Mouse (Mus musculus): ENCODE results near the gene Olfr1202. TPM values are rescaled to one million over a fixed set of nuclear protein-coding genes. Genes with fewer than 3 reads are reported as not detected.

Gene Olfr1202
- polyA plus RNA-seq (2015; fragmentation: Nextera tagmentation; extraction: Ambion mirVana): not detected in 2 replicates

DNA sequence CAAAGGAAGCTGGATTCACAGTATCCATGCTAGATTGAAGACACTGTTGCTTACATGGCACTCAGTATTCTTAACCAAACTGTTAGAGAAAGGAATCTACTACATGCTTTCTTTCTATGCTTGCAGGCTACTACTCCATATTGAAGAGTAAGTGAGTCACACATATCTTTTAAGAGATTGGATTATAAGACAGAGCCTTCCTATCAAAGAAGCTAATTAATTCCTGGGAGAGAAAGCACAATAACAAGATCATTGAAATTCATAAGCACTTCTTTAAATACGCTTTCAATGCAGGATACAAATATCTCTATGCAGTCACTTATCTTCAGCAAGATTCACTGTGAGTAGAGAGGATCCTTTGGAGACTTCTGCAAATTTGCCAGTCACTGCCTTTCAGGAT lies at the start of gene Olfr1202:
Olfr1202 (plus strand) TSS at position 301 of the 400 bp plus-strand sequence.
- Histone ChIP-seq H3K4me3 (ENCODE audit: low read depth, low read length) (no peak within 1 kb of the TSS), H3K9me3 (replicated peaks; ENCODE audit: control insufficient read depth, low read length, poor library complexity, severe bottlenecking) (no peaks in the 10 kb centered on the region), H3K27me3 (ENCODE audit: control insufficient read depth, insufficient read depth, low read depth, low read length) (no peaks in the 10 kb centered on the region), H3K27ac (ENCODE audit: low read length) (no peak within 1 kb of the TSS), H3K4me1 (ENCODE audit: control insufficient read depth, insufficient read depth, low read length) (no peaks in the 10 kb centered on the region), H3K36me3 (ENCODE audit: control insufficient read depth, insufficient read depth, low read length) (no peaks in the 10 kb centered on the region), H3K9ac (ENCODE audit: low read depth, low read length) (no peak within 1 kb of the TSS), H3K4me2 (ENCODE audit: low read length) (no peak within 1 kb of the TSS)
- WGBS: 80% methylated on average over 1 of the region's 1 CpGs
- no peak for ATAC-seq

GRCm38 (mm10) chr2:88770388-88770787 lies 43.9 kb upstream of the Olfr1202 start, which contains the start of gene Olfr1200:
Gene Olfr1200, minus strand, starts transcription at chr2:88770488.
- Histone ChIP-seq H3K27me3 (ENCODE audit: control insufficient read depth, insufficient read depth, low read depth, low read length) (no peaks in the 10 kb centered on the region), H3K4me2 (ENCODE audit: low read length) (no peak within 1 kb of the TSS), H3K9ac (ENCODE audit: low read depth, low read length) (no peak within 1 kb of the TSS), H3K9me3 (replicated peaks; ENCODE audit: control insufficient read depth, low read length, poor library complexity, severe bottlenecking) (no peaks in the 10 kb centered on the region), H3K36me3 (ENCODE audit: control insufficient read depth, insufficient read depth, low read length) (no peaks in the 10 kb centered on the region), H3K4me3 (ENCODE audit: low read depth, low read length) (no peak within 1 kb of the TSS), H3K27ac (ENCODE audit: low read length) (no peak within 1 kb of the TSS), H3K4me1 (ENCODE audit: control insufficient read depth, insufficient read depth, low read length) (no peaks in the 10 kb centered on the region)
- ATAC-seq: no peak
- 89% methylated on average over 2 of the region's 2 CpGs for WGBS

GRCm38 (mm10) chr2:88792736-88793135 lies 21.6 kb upstream of the Olfr1202 start, which contains the start of gene Olfr1201:
Gene Olfr1201, plus strand, starts transcription at chr2:88793036.
- Histone ChIP-seq H3K4me3 (ENCODE audit: low read depth, low read length) (no peak within 1 kb of the TSS), H3K36me3 (ENCODE audit: control insufficient read depth, insufficient read depth, low read length) (no peaks in the 10 kb centered on the region), H3K9ac (ENCODE audit: low read depth, low read length) (no peak within 1 kb of the TSS), H3K9me3 (replicated peaks; ENCODE audit: control insufficient read depth, low read length, poor library complexity, severe bottlenecking) (no peaks in the 10 kb centered on the region), H3K27ac (ENCODE audit: low read length) (no peak within 1 kb of the TSS), H3K4me1 (ENCODE audit: control insufficient read depth, insufficient read depth, low read length) (no peaks in the 10 kb centered on the region), H3K27me3 (ENCODE audit: control insufficient read depth, insufficient read depth, low read depth, low read length) (no peaks in the 10 kb centered on the region), H3K4me2 (ENCODE audit: low read length) (no peak within 1 kb of the TSS)
- 84% methylated on average over 6 of the region's 6 CpGs for WGBS
- ATAC-seq: no peak

DNA sequence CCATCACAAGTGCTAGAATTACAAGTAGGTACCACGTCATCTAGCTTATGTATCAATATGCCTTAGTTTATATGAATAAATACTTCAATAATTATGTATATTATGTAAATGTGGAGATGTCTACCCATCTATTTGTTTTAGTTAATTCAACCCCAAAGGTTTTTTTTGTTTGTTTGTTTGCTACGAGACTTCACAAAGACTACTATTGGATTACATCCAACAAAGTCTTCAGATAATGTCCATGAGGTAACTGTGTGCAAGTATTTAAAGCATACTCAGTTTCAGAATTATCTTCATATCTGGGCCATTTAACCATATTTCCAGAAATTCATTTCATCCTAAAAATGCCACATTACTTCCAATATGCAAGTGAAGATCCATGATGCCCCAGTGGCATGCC lies 15.1 kb downstream of the Olfr1202 start, which contains the start of gene Olfr1205:
Olfr1205 (plus strand) TSS at position 301 of the 400 bp plus-strand sequence.
- Histone ChIP-seq H3K9ac (ENCODE audit: low read depth, low read length) (no peak within 1 kb of the TSS), H3K27ac (ENCODE audit: low read length) (no peak within 1 kb of the TSS), H3K27me3 (ENCODE audit: control insufficient read depth, insufficient read depth, low read depth, low read length) (no peaks in the 10 kb centered on the region), H3K4me1 (ENCODE audit: control insufficient read depth, insufficient read depth, low read length) (no peaks in the 10 kb centered on the region), H3K4me3 (ENCODE audit: low read depth, low read length) (no peak within 1 kb of the TSS), H3K36me3 (ENCODE audit: control insufficient read depth, insufficient read depth, low read length) (no peaks in the 10 kb centered on the region), H3K4me2 (ENCODE audit: low read length) (no peak within 1 kb of the TSS), H3K9me3 (replicated peaks; ENCODE audit: control insufficient read depth, low read length, poor library complexity, severe bottlenecking) (no peaks in the 10 kb centered on the region)
- 93% methylated on average over 2 of the region's 2 CpGs for WGBS
- ATAC-seq: no peak

DNA sequence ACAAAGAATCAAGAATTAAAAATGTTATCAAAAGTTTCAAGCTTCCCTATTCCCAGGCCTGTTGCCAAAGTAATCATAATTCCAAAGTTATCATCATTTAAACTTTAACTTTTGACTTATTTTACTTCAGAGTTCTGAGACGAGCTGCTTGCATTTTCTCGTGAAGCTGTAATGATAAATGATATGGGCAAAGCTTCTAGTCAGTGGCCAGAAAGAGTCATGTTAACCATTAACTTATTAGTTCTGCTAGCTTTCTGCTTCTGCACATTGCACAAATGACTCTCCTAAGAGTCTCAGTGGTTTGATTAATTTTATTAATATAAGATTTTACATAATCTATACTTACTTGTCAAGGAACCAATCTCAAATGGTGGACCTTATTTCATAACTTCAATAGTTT lies 24.2 kb downstream of the Olfr1202 start:
- no peak for ATAC-seq
- H3K4me1 ChIP-seq (ENCODE audit: control insufficient read depth, insufficient read depth, low read length): no peaks in the 10 kb centered on the region
- H3K36me3 ChIP-seq (ENCODE audit: control insufficient read depth, insufficient read depth, low read length): no peaks in the 10 kb centered on the region
- no peak overlapping the region for H3K4me3 ChIP-seq (ENCODE audit: low read depth, low read length)
- no peak overlapping the region for H3K9ac ChIP-seq (ENCODE audit: low read depth, low read length)
- H3K27ac ChIP-seq (ENCODE audit: low read length): no peak overlapping the region
- H3K4me2 ChIP-seq (ENCODE audit: low read length): no peak overlapping the region
- WGBS: 86% methylated on average over 2 of the region's 2 CpGs
- no peaks in the 10 kb centered on the region for H3K9me3 ChIP-seq (replicated peaks; ENCODE audit: control insufficient read depth, low read length, poor library complexity, severe bottlenecking)
- no peaks in the 10 kb centered on the region for H3K27me3 ChIP-seq (ENCODE audit: control insufficient read depth, insufficient read depth, low read depth, low read length)

- ATAC-seq: no peak
These were observed 34.7 kb downstream of the Olfr1202 start, which contains the start of gene Olfr1204 for GRCm38 (mm10) chr2:88848992-88849391. Gene Olfr1204, plus strand, starts transcription at chr2:88849292.

DNA sequence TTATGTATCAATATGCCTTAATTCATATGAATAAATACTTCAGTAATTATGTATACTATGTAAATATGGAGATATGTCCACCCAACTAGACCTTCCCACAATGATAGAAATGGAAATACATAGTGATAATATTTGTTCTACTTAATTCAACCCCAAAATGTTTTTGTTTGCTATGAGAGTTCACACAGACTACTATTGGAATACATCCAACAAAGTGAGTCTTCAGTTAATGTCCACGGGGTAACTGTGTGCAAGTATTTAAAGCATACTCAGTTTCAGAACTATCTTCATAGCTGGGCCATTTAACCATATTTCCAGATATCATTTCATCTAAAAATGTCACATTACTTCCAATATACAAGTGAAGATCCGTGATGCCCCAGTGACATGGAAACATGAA lies 48.6 kb downstream of the Olfr1202 start, which contains the start of gene Olfr1206:
Olfr1206 (plus strand) TSS at position 301 of the 400 bp plus-strand sequence.
- no peaks in the 10 kb centered on the region for H3K36me3 ChIP-seq (ENCODE audit: control insufficient read depth, insufficient read depth, low read length)
- H3K9ac ChIP-seq (ENCODE audit: low read depth, low read length): no peak within 1 kb of the TSS
- H3K4me1 ChIP-seq (ENCODE audit: control insufficient read depth, insufficient read depth, low read length): no peaks in the 10 kb centered on the region
- H3K4me3 ChIP-seq (ENCODE audit: low read depth, low read length): no peak within 1 kb of the TSS
- H3K27ac ChIP-seq (ENCODE audit: low read length): no peak within 1 kb of the TSS
- ATAC-seq: no peak
- H3K4me2 ChIP-seq (ENCODE audit: low read length): no peak within 1 kb of the TSS
- H3K27me3 ChIP-seq (ENCODE audit: control insufficient read depth, insufficient read depth, low read depth, low read length): no peaks in the 10 kb centered on the region
- no peaks in the 10 kb centered on the region for H3K9me3 ChIP-seq (replicated peaks; ENCODE audit: control insufficient read depth, low read length, poor library complexity, severe bottlenecking)
- WGBS: 90% methylated on average over 2 of the region's 2 CpGs

More at GRCm38 (mm10) chr2:88848992-88849391, 34.7 kb downstream of the Olfr1202 start, which contains the start of gene Olfr1204:
- H3K4me1 ChIP-seq (ENCODE audit: control insufficient read depth, insufficient read depth, low read length): no peaks in the 10 kb centered on the region
- no peaks in the 10 kb centered on the region for H3K36me3 ChIP-seq (ENCODE audit: control insufficient read depth, insufficient read depth, low read length)
- no peaks in the 10 kb centered on the region for H3K9me3 ChIP-seq (replicated peaks; ENCODE audit: control insufficient read depth, low read length, poor library complexity, severe bottlenecking)
- H3K27me3 ChIP-seq (ENCODE audit: control insufficient read depth, insufficient read depth, low read depth, low read length): no peaks in the 10 kb centered on the region
- no peak within 1 kb of the TSS for H3K4me2 ChIP-seq (ENCODE audit: low read length)
- H3K27ac ChIP-seq (ENCODE audit: low read length): no peak within 1 kb of the TSS
- no peak within 1 kb of the TSS for H3K9ac ChIP-seq (ENCODE audit: low read depth, low read length)
- H3K4me3 ChIP-seq (ENCODE audit: low read depth, low read length): no peak within 1 kb of the TSS
- 91% methylated on average over 1 of the region's 1 CpGs for WGBS

Other genes starting within 250 kb of the Olfr1202 start
- not detected in 2 replicates for gene Olfr1189, start 228.0 kb upstream of the Olfr1202 start, polyA plus RNA-seq (2015; fragmentation: Nextera tagmentation; extraction: Ambion mirVana)
- gene Olfr1191-ps1, start 174.0 kb upstream of the Olfr1202 start, polyA plus RNA-seq (2015; fragmentation: Nextera tagmentation; extraction: Ambion mirVana): not detected in 2 replicates
- not detected in 2 replicates for gene Olfr1192-ps1, start 166.0 kb upstream of the Olfr1202 start, polyA plus RNA-seq (2015; fragmentation: Nextera tagmentation; extraction: Ambion mirVana)
- not detected in 2 replicates for gene Olfr1193, start 138.9 kb upstream of the Olfr1202 start, polyA plus RNA-seq (2015; fragmentation: Nextera tagmentation; extraction: Ambion mirVana)
- gene Olfr1195, start 125.3 kb upstream of the Olfr1202 start, polyA plus RNA-seq (2015; fragmentation: Nextera tagmentation; extraction: Ambion mirVana): not detected in 2 replicates
- not detected in 2 replicates for gene Olfr1196, start 109.9 kb upstream of the Olfr1202 start, polyA plus RNA-seq (2015; fragmentation: Nextera tagmentation; extraction: Ambion mirVana)
- gene Olfr1197, start 82.1 kb upstream of the Olfr1202 start, polyA plus RNA-seq (2015; fragmentation: Nextera tagmentation; extraction: Ambion mirVana): not detected in 2 replicates
- not detected in 2 replicates for gene Olfr1198, start 63.1 kb upstream of the Olfr1202 start, polyA plus RNA-seq (2015; fragmentation: Nextera tagmentation; extraction: Ambion mirVana)
- gene Olfr1199, start 54.0 kb upstream of the Olfr1202 start, polyA plus RNA-seq (2015; fragmentation: Nextera tagmentation; extraction: Ambion mirVana): not detected in 2 replicates
- gene Olfr1200, start 44.0 kb upstream of the Olfr1202 start, polyA plus RNA-seq (2015; fragmentation: Nextera tagmentation; extraction: Ambion mirVana): not detected in 2 replicates
- not detected in 2 replicates for gene Olfr1201, start 21.5 kb upstream of the Olfr1202 start, polyA plus RNA-seq (2015; fragmentation: Nextera tagmentation; extraction: Ambion mirVana)
- not detected in 2 replicates for gene Olfr1205, start 15.2 kb downstream of the Olfr1202 start, polyA plus RNA-seq (2015; fragmentation: Nextera tagmentation; extraction: Ambion mirVana)
- gene Olfr1204, start 34.8 kb downstream of the Olfr1202 start, polyA plus RNA-seq (2015; fragmentation: Nextera tagmentation; extraction: Ambion mirVana): not detected in 2 replicates
- not detected in 2 replicates for gene Olfr1206, start 48.7 kb downstream of the Olfr1202 start, polyA plus RNA-seq (2015; fragmentation: Nextera tagmentation; extraction: Ambion mirVana)
- gene Olfr1208, start 87.8 kb downstream of the Olfr1202 start, polyA plus RNA-seq (2015; fragmentation: Nextera tagmentation; extraction: Ambion mirVana): not detected in 2 replicates
- not detected in 2 replicates for gene Olfr1209, start 100.7 kb downstream of the Olfr1202 start, polyA plus RNA-seq (2015; fragmentation: Nextera tagmentation; extraction: Ambion mirVana)
- not detected in 2 replicates for gene Olfr1211, start 123.6 kb downstream of the Olfr1202 start, polyA plus RNA-seq (2015; fragmentation: Nextera tagmentation; extraction: Ambion mirVana)
- not detected in 2 replicates for gene Olfr1212, start 139.5 kb downstream of the Olfr1202 start, polyA plus RNA-seq (2015; fragmentation: Nextera tagmentation; extraction: Ambion mirVana)
- not detected in 2 replicates for gene Gm13762, start 165.8 kb downstream of the Olfr1202 start, polyA plus RNA-seq (2015; fragmentation: Nextera tagmentation; extraction: Ambion mirVana)
- not detected in 2 replicates for gene Olfr1214, start 178.2 kb downstream of the Olfr1202 start, polyA plus RNA-seq (2015; fragmentation: Nextera tagmentation; extraction: Ambion mirVana)
- not detected in 2 replicates for gene Olfr1215, start 192.5 kb downstream of the Olfr1202 start, polyA plus RNA-seq (2015; fragmentation: Nextera tagmentation; extraction: Ambion mirVana)
- not detected in 2 replicates for gene Olfr1216, start 203.8 kb downstream of the Olfr1202 start, polyA plus RNA-seq (2015; fragmentation: Nextera tagmentation; extraction: Ambion mirVana)
- gene Olfr1217, start 217.6 kb downstream of the Olfr1202 start, polyA plus RNA-seq (2015; fragmentation: Nextera tagmentation; extraction: Ambion mirVana): not detected in 2 replicates
- not detected in 2 replicates for gene Olfr1218, start 246.7 kb downstream of the Olfr1202 start, polyA plus RNA-seq (2015; fragmentation: Nextera tagmentation; extraction: Ambion mirVana)

Measured in midbrain, embryonic 16.5 days (tissue).